Mouse (Mus musculus): Measurements from ENCODE around the gene Ttc25. TPM values are rescaled to one million over a fixed set of nuclear protein-coding genes. Genes with fewer than 3 reads are reported as not detected.

The Ttc25 gene
- polyA plus RNA-seq (2015; fragmentation: Nextera tagmentation; extraction: Ambion mirVana), result 0.08 and 0.16 TPM in 2 replicates

GRCm38 (mm10) chr11:100544832-100545745 lies at the start of gene Ttc25:
TSS of gene Ttc25 (plus strand) at chr11:100545607.
- Histone ChIP-seq H3K4me1 (replicated peaks) (peaks cover 40% of the 10 kb centered on the region), H3K9ac (peak within 1 kb of the TSS; percentile 72), H3K36me3 (no peaks in the 10 kb centered on the region), H3K27me3 (no peaks in the 10 kb centered on the region), H3K27ac (peak within 1 kb of the TSS; percentile 73), H3K9me3 (replicated peaks) (no peaks in the 10 kb centered on the region), H3K4me3 (replicated peaks) (peak within 1 kb of the TSS; percentile 64), H3K4me2 (peak within 1 kb of the TSS; percentile 82)
- DNase-seq, result peak; percentile 82
- peak; percentile 98 for ATAC-seq (ENCODE audit: low read depth)
- 6% methylated on average over 28 of the region's 28 CpGs for WGBS (ENCODE audit: insufficient replicate concordance)

GRCm38 (mm10) chr11:100500241-100500640 lies 45.2 kb upstream of the Ttc25 start:
- Histone ChIP-seq H3K4me1 (replicated peaks) (peaks cover 24% of the 10 kb centered on the region), H3K4me2 (no peak overlapping the region), H3K4me3 (replicated peaks) (no peak overlapping the region), H3K27me3 (no peaks in the 10 kb centered on the region), H3K27ac (peak overlapping the region; percentile 59), H3K9me3 (replicated peaks) (no peaks in the 10 kb centered on the region), H3K9ac (no peak overlapping the region), H3K36me3 (peaks cover 97% of the 10 kb centered on the region)
- peak; percentile 13 for DNase-seq
- WGBS (ENCODE audit: insufficient replicate concordance), result 38% methylated on average over 3 of the region's 3 CpGs
- peak; percentile 82 for ATAC-seq (ENCODE audit: low read depth)

GRCm38 (mm10) chr11:100500651-100501050 lies 44.8 kb upstream of the Ttc25 start:
- DNase-seq (no peak), ATAC-seq (ENCODE audit: low read depth) (no peak)
- Histone ChIP-seq H3K27ac (peak overlapping the region; percentile 59), H3K27me3 (no peaks in the 10 kb centered on the region), H3K9me3 (replicated peaks) (no peaks in the 10 kb centered on the region), H3K4me1 (replicated peaks) (peaks cover 28% of the 10 kb centered on the region), H3K36me3 (peaks cover 97% of the 10 kb centered on the region), H3K9ac (no peak overlapping the region; the same call in 1 of the 2 replicates), H3K4me3 (replicated peaks) (no peak overlapping the region), H3K4me2 (no peak overlapping the region)
- 75% methylated on average over 7 of the region's 7 CpGs for WGBS (ENCODE audit: insufficient replicate concordance)

- no peaks in the 10 kb centered on the region for H3K27me3 ChIP-seq
- H3K4me3 ChIP-seq (replicated peaks), result no peak overlapping the region
- 34% methylated on average over 6 of the region's 6 CpGs for WGBS (ENCODE audit: insufficient replicate concordance)
- H3K27ac ChIP-seq, result no peak overlapping the region
- no peaks in the 10 kb centered on the region for H3K9me3 ChIP-seq (replicated peaks)
- DNase-seq (no peak), ATAC-seq (ENCODE audit: low read depth) (peak; percentile 41; the same call in 1 of the 2 replicates)
- H3K9ac ChIP-seq, result peak overlapping the region; percentile 24; the same call in 1 of the 2 replicates
- H3K4me1 ChIP-seq (replicated peaks), result peaks cover 31% of the 10 kb centered on the region
- H3K36me3 ChIP-seq, result peaks cover 97% of the 10 kb centered on the region
- no peak overlapping the region for H3K4me2 ChIP-seq
Observed at GRCm38 (mm10) chr11:100501321-100501720, 44.1 kb upstream of the Ttc25 start.

GRCm38 (mm10) chr11:100504990-100505660 lies 40.3 kb upstream of the Ttc25 start:
- H3K27ac ChIP-seq, result no peak overlapping the region
- no peak overlapping the region for H3K9ac ChIP-seq
- no peaks in the 10 kb centered on the region for H3K27me3 ChIP-seq
- H3K9me3 ChIP-seq (replicated peaks), result no peaks in the 10 kb centered on the region
- 81% methylated on average over 12 of the region's 12 CpGs for WGBS (ENCODE audit: insufficient replicate concordance)
- DNase-seq (no peak), ATAC-seq (ENCODE audit: low read depth) (no peak)
- no peak overlapping the region for H3K4me3 ChIP-seq (replicated peaks)
- H3K4me1 ChIP-seq (replicated peaks), result peaks cover 29% of the 10 kb centered on the region
- peaks cover 91% of the 10 kb centered on the region for H3K36me3 ChIP-seq
- H3K4me2 ChIP-seq, result no peak overlapping the region

GRCm38 (mm10) chr11:100505997-100506396 lies 39.4 kb upstream of the Ttc25 start:
- 83% methylated on average over 8 of the region's 8 CpGs for WGBS (ENCODE audit: insufficient replicate concordance)

GRCm38 (mm10) chr11:100510556-100510955 lies 34.9 kb upstream of the Ttc25 start:
- Histone ChIP-seq H3K36me3 (peaks cover 84% of the 10 kb centered on the region), H3K4me1 (replicated peaks) (peaks cover 4% of the 10 kb centered on the region), H3K4me2 (no peak overlapping the region), H3K9ac (no peak overlapping the region), H3K27ac (no peak overlapping the region), H3K9me3 (replicated peaks) (no peaks in the 10 kb centered on the region), H3K4me3 (replicated peaks) (no peak overlapping the region), H3K27me3 (no peaks in the 10 kb centered on the region)
- WGBS (ENCODE audit: insufficient replicate concordance), result 87% methylated on average over 2 of the region's 2 CpGs
- ATAC-seq (ENCODE audit: low read depth) (no peak), DNase-seq (no peak)

More at GRCm38 (mm10) chr11:100505997-100506396, 39.4 kb upstream of the Ttc25 start:
- Histone ChIP-seq H3K36me3 (peaks cover 84% of the 10 kb centered on the region), H3K27ac (no peak overlapping the region), H3K4me3 (replicated peaks) (no peak overlapping the region), H3K27me3 (no peaks in the 10 kb centered on the region), H3K4me2 (no peak overlapping the region), H3K9ac (no peak overlapping the region), H3K4me1 (replicated peaks) (peaks cover 21% of the 10 kb centered on the region), H3K9me3 (replicated peaks) (no peaks in the 10 kb centered on the region)
- DNase-seq (no peak), ATAC-seq (ENCODE audit: low read depth) (no peak)

- DNase-seq (no peak), ATAC-seq (ENCODE audit: low read depth) (no peak)
- H3K27me3 ChIP-seq, result no peaks in the 10 kb centered on the region
- no peaks in the 10 kb centered on the region for H3K4me1 ChIP-seq (replicated peaks)
- H3K9me3 ChIP-seq (replicated peaks), result no peaks in the 10 kb centered on the region
- peaks cover 83% of the 10 kb centered on the region for H3K36me3 ChIP-seq
- no peak overlapping the region for H3K27ac ChIP-seq
- no peak overlapping the region for H3K9ac ChIP-seq
- no peak overlapping the region for H3K4me3 ChIP-seq (replicated peaks)
- WGBS (ENCODE audit: insufficient replicate concordance), result 94% methylated on average over 1 of the region's 1 CpGs
- no peak overlapping the region for H3K4me2 ChIP-seq
Observed at GRCm38 (mm10) chr11:100512384-100512783, 33.0 kb upstream of the Ttc25 start.

GRCm38 (mm10) chr11:100513716-100514115 lies 31.7 kb upstream of the Ttc25 start:
- Histone ChIP-seq H3K4me2 (no peak overlapping the region), H3K27me3 (no peaks in the 10 kb centered on the region), H3K9ac (no peak overlapping the region), H3K27ac (no peak overlapping the region), H3K36me3 (peaks cover 85% of the 10 kb centered on the region), H3K4me3 (replicated peaks) (no peak overlapping the region), H3K4me1 (replicated peaks) (no peaks in the 10 kb centered on the region; the same call in 1 of the 2 replicates), H3K9me3 (replicated peaks) (no peaks in the 10 kb centered on the region)
- ATAC-seq (ENCODE audit: low read depth), result no peak
- WGBS (ENCODE audit: insufficient replicate concordance), result 79% methylated on average over 10 of the region's 10 CpGs
- DNase-seq, result no peak

GRCm38 (mm10) chr11:100515061-100515460 lies 30.3 kb upstream of the Ttc25 start:
- H3K27me3 ChIP-seq, result no peaks in the 10 kb centered on the region
- 83% methylated on average over 9 of the region's 9 CpGs for WGBS (ENCODE audit: insufficient replicate concordance)
- H3K4me1 ChIP-seq (replicated peaks), result peaks cover 13% of the 10 kb centered on the region
- DNase-seq (no peak), ATAC-seq (ENCODE audit: low read depth) (no peak)
- no peak overlapping the region for H3K9ac ChIP-seq
- H3K4me2 ChIP-seq, result no peak overlapping the region
- H3K27ac ChIP-seq, result no peak overlapping the region
- no peak overlapping the region for H3K4me3 ChIP-seq (replicated peaks)
- no peaks in the 10 kb centered on the region for H3K9me3 ChIP-seq (replicated peaks)
- peaks cover 88% of the 10 kb centered on the region for H3K36me3 ChIP-seq

GRCm38 (mm10) chr11:100515789-100516188 lies 29.6 kb upstream of the Ttc25 start:
- H3K9me3 ChIP-seq (replicated peaks), result no peaks in the 10 kb centered on the region
- H3K9ac ChIP-seq, result no peak overlapping the region
- H3K27ac ChIP-seq, result no peak overlapping the region
- H3K36me3 ChIP-seq, result peaks cover 94% of the 10 kb centered on the region
- ATAC-seq (ENCODE audit: low read depth), result no peak
- H3K4me3 ChIP-seq (replicated peaks), result no peak overlapping the region
- WGBS (ENCODE audit: insufficient replicate concordance), result 88% methylated on average over 9 of the region's 9 CpGs
- H3K4me1 ChIP-seq (replicated peaks), result peaks cover 13% of the 10 kb centered on the region
- H3K4me2 ChIP-seq, result no peak overlapping the region
- H3K27me3 ChIP-seq, result no peaks in the 10 kb centered on the region
- no peak for DNase-seq
